Mouse (Mus musculus) layer of hippocampus, adult 9-10 months (tissue): ENCODE results near the gene Asic2.
A peak's percentile ranks its signal among the peaks of the same experiment; 100 is the strongest.

Source experiments
- DNase-seq: peaks from one replicate; pipeline ENCODE4 v3.0.0; 2022; ENCODE audit warnings: low spot score

The Asic2 gene

DNA sequence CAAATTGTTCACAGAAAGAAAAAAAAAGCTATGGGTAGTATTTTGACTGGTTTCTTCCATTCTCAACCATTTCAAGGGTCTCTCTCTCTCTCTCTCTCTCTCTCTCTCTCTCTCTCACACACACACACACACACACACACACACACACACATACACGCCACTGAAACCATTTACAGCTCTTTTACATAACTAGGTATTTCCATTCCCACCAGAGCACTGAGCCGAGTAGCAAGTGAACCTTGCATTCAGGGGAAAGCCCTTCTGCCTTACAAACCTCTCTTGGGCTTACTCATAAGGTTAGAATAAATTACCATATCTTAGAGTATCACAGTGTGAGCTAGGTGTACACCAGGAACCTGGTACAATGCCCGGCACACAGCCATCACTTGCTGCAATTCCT, 452.5 kb downstream of the Asic2 start:
- no peak for DNase-seq

- DNase-seq, result peak; percentile 70
These were observed 455.8 kb downstream of the Asic2 start for GRCm38 (mm10) chr11:81512434-81512833.

GRCm38 (mm10) chr11:81511401-81511800, 456.9 kb downstream of the Asic2 start:
- DNase-seq, result no peak

DNA sequence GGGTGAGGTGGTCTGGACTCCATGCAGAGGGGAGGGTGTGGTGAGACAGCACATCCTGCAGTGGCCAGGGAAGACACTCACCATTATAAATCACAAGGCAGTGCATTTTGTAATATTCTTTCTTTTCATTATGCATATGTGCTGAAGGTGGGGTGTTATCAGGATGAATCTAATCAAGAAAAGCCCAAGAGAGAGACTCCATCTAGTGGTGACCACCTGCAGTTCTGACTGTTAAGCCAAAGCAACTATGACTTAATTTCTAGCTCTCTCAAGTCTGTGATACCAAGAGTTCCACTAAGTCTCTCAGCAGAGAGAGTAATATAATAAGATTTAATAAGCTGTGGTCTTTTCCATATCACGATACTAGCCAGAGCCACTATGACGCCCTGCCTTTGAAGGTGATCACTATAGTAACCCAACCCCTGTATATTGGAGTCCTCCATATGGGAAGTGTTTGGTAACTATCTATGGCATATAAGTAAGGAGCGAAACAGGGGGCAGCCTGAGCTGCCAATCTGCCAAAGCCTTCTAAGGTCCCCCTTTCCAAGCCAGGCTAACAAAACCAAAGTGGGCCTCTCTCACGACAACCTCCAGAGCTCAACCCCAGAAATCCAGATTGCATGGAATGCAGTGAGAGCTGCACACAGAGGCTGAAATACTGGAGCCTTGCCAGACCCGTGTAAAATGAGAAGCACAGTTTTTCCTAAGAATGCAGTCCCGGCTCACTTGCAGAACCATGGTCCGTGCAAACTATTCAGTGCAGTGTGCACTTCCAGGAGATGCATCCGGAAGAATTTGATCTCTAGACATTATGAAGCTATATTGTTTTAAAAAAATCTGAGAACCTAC, 459.6 kb downstream of the Asic2 start:
- DNase-seq, result no peak

GRCm38 (mm10) chr11:81504791-81505430, 463.3 kb downstream of the Asic2 start:
- no peak for DNase-seq

GRCm38 (mm10) chr11:81501473-81502246, 466.6 kb downstream of the Asic2 start:
- no peak for DNase-seq

DNA sequence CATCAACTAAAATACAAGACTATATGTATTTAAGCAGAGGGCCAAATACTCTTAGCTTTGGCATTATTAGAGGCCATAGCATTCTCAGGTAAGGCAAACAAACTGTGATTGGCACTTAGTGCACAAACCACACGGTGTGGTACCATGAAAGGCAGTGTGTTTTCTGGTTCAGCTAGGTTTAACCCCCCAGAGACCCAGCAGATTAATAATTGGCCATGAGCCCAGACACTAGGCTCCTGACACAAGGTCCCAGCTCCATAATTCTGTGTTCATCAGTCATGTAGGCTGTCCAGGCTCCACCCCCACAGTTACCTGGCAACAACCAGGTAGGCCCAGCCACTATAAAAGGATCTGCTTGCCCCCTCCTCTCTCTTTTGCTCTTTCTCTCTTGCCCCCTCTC, 469.3 kb downstream of the Asic2 start:
- no peak for DNase-seq

- DNase-seq, result no peak
These were observed 470.4 kb downstream of the Asic2 start for GRCm38 (mm10) chr11:81497652-81498391.

DNA sequence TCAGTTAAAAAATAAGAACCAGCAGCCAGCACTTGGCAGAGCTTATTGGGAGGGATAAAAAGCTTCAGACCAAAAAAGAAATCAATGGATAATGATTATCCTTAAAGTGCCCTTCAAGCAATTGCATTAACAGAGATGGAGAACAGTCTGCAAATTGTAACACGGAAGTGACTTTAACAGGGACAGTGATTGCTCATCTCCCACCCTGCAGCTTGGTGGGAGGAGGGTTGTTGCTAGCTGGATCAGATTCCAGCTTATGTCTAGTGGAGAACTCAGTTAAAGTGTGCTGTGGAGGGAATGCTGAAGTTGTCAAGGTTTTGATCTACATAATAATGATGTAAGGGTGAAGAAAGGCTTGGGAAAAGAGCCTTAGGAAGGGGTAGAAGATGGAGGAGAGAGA, 471.8 kb downstream of the Asic2 start:
- DNase-seq, result no peak

GRCm38 (mm10) chr11:81492351-81492750, 475.9 kb downstream of the Asic2 start:
- no peak for DNase-seq

DNA sequence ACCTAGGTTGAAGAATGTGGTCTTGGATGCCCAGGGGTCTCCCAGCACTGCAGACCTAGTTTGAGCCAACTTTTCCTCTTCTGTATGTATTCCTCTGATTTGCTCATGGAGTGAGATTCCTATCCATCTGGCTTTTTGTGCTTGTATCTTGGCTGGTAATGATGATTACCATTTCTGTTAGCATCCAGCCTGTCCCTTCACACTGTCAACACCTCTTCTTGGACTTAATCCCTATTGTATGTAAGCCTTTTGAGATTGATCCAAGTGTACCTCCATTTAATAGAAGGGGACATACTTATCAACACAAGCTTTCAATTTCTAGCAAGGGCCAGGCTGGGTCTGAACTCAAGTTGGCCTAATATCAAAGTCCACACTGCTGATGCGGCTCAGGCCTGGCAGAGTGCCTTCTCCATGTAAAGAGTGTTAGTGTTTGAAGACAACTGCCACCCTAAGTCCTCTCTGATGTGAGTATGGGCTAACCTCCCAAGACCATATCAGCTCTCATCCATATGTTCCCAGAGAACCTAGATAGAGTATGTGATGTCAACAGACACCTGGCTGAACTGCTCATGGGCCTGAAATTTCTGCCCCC, 479.0 kb downstream of the Asic2 start:
- no peak for DNase-seq

DNA sequence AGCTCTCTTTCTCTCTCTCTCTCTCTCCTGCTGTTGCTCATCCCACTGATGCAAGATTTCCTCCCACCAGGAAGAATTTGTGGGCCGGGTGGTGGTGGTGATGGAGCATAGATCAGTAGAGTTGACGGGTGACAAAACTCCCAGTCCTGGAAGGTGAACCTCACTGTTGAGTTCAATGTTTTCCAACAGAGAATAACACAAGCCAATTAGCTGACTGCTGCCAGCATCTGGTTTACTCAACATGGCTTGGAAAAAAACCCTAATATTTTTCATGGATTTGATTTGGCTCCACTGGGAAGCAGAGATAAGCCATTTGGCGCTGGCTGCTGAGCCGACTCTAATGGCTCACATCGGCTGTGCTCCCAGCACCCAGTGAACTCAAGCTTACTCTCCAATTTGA, 479.6 kb downstream of the Asic2 start:
- no peak for DNase-seq

GRCm38 (mm10) chr11:81486265-81486940, 481.9 kb downstream of the Asic2 start:
- no peak for DNase-seq

GRCm38 (mm10) chr11:81481198-81481597, 487.1 kb downstream of the Asic2 start:
- no peak for DNase-seq

DNA sequence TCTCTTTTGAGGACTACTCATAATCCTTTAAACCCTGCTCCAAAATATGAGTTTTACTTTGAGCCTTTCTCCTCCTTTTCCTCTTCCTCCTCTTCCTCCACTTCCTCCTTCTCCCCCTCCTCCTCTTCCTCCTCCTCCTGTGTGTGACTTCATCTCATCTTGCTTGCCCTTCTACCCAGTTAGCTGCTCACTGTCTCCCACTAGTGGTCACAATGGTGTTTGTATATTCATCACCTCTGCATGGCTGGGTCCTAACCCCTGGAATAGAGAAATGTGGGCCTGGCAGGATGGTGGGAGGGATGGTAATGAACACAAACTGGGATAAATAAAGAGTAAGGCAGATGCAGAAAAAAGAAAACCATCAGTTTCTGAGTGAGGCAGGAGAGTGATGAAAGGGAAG, 492.0 kb downstream of the Asic2 start:
- no peak for DNase-seq

DNA sequence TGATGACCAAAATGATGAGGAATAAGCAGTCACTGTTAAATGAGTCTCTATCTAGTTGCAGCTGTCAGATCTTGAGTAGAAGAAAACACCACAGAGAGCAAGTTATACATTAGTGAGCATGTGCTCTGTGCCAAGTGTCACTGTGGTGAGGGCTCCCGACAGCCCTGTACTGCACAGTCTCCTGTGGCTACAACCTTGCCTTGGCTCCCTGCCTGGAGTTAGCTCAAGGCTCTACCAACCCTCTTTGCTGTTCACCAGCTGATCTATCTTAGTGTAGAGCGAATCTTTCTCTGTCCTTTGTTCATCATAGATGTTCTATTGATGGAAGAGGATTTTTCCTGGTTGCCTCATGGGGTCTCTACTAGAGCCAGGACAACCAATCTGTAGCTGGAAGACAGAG, 494.1 kb downstream of the Asic2 start:
- DNase-seq, result no peak

- no peak for DNase-seq
These were observed 506.1 kb downstream of the Asic2 start for GRCm38 (mm10) chr11:81462199-81462598.

DNA sequence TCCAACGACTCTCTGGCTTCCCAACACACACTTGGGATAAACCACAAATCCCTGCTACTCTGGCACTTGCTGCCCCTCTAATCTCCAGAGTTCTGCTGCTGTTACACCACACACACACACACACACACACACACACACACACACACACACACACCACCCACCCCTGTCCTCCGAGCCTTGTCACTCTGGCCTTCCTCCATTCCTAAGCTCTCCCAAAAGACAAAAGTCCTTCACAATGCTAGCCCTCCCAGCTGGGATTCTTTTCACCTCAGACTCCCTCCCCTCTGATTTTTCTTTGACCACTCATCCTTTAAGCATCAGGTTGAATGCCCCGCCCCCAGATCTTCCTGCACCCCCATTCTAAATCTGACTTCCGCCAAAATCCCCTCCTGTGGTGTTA, 506.5 kb downstream of the Asic2 start:
- no peak for DNase-seq

GRCm38 (mm10) chr11:81454921-81455320, 513.3 kb downstream of the Asic2 start:
- DNase-seq, result no peak

DNA sequence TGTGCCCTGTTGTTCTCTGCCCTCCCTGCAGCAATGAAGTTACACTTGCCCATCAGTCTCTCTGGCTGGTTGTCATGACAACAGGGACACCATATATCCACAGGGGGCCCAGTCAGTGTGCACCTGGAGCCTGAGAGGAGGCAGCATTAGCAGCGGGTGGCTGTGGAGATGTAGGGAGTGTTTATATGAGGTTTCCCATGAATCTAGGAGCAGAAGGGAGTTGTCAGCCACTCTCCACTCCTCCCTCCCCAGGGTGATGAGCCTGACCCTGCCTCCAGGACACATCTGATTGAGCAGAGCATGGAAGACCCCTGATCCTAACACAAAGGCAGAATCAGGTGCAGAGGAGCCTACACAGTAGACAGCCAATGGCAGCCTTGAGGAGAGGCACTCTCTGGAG, 514.1 kb downstream of the Asic2 start:
- no peak for DNase-seq

GRCm38 (mm10) chr11:81449271-81449705, 519.0 kb downstream of the Asic2 start:
- DNase-seq, result no peak
